Mouse (Mus musculus): ENCODE results near the gene Syt2.

Syt2 gene

GRCm38 (mm10) chr1:134791456-134791855 lies 145.0 kb downstream of the Syt2 start:
- in situ Hi-C loops (cut with MboI; ENCODE audit: unreplicated experiment in 2 of 2), result no loop called here

GRCm38 (mm10) chr1:134796076-134796475 lies 149.6 kb downstream of the Syt2 start:
- in situ Hi-C loops (cut with MboI; ENCODE audit: unreplicated experiment in 2 of 2), result no loop called here

GRCm38 (mm10) chr1:134796536-134796935 lies 150.1 kb downstream of the Syt2 start:
- in situ Hi-C loops (cut with MboI; ENCODE audit: unreplicated experiment in 2 of 2), result no loop called here

- in situ Hi-C loops (cut with MboI; ENCODE audit: unreplicated experiment in 2 of 2), result no loop called here
Measured at GRCm38 (mm10) chr1:134801758-134802157, 155.3 kb downstream of the Syt2 start.

- in situ Hi-C loops (cut with MboI; ENCODE audit: unreplicated experiment in 2 of 2), result no loop called here
Measured at GRCm38 (mm10) chr1:134803286-134804117, 157.0 kb downstream of the Syt2 start.

GRCm38 (mm10) chr1:134804373-134804772 lies 157.9 kb downstream of the Syt2 start:
- in situ Hi-C loops (cut with MboI; ENCODE audit: unreplicated experiment in 2 of 2), result no loop called here

- in situ Hi-C loops (cut with MboI; ENCODE audit: unreplicated experiment in 2 of 2), result no loop called here
Measured at GRCm38 (mm10) chr1:134805471-134805870, 159.0 kb downstream of the Syt2 start.
